Mouse (Mus musculus): ENCODE data around the gene E030030I06Rik.
"Not testable (repeated sequence)": the region's sequence is repeated elsewhere in the genome, so short reads cannot be mapped to it uniquely, and the experiment has no call there.

DNA sequence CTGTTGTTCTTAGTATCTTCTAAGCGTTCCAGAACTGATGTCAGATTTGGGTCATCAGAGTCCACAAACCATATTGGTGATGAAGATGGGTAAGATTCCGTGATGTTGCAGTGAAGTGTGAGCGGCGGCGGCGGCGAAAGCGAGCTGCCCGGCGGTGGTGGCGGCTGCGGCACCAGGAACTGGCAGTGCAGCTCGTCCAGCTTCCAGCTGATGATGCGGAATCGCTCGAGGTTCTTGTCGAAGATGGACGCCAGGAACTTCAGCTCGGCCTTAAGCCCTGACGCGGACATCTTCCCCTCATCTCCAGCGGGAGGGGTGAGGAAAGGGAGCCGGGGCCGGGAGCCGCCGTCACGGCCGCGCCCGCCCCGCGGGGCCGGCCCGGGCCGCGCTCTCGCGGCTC is 5.1 kb upstream of the E030030I06Rik start:
- not testable (repeated sequence) for TF ChIP-seq CTCF (IDR thresholded peaks at IDR 0.05; ENCODE audit: low read depth, low read length); GATA1 (IDR thresholded peaks at IDR 0.05; ENCODE audit: borderline replicate concordance, low read length); POLR2AphosphoS5 (IDR thresholded peaks at IDR 0.05; ENCODE audit: insufficient replicate concordance, low read depth, low read length)
